Mouse (Mus musculus): ENCODE results near the gene Tlnrd1. TPM values are rescaled to one million over a fixed set of nuclear protein-coding genes. Genes with fewer than 3 reads are reported as not detected.
A peak's percentile ranks its signal among the peaks of the same experiment; 100 is the strongest.

Tlnrd1 gene
- 6.8 and 7.8 TPM in 2 replicates for polyA plus RNA-seq (2015; fragmentation: Nextera tagmentation; extraction: Ambion mirVana)

DNA sequence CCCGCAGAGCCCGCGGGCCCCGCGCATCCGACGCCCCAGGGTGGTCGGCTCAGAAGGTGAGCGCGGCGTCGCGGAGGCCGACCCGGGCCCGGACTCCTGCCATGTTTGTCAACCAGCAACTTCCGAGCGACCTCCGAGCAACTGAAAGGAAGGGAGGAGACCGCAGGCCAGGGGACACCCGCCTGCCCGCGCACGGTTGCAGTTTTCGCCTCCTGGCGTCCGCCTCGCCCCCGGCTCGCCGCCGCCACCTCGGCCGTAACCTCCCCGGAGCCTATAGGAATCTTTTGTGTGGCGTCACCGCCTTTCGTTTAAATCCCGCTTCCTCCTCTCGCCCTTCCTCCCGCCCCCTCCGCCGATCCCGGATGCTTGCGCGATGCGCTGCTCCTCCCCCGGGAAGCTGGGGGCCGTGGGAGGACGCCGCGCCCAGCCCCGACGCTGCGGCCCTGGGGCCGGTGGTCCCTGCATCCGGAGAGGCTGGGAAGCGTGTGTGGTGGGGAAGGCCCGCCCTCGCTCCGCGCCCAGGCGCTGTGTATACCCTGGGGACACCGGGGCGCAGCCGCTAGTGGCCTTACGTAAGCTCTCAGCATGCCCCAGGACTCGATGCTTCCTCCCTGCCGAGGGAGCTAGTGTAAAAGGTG is at the start of gene Tlnrd1, which contains the start of gene Mesd:
Gene Tlnrd1, minus strand, starts transcription at position 285 of the 638 bp plus-strand sequence.
Gene Mesd, plus strand, starts transcription at position 446 of the 638 bp plus-strand sequence.
- Histone ChIP-seq H3K4me1 (peaks cover 46% of the 10 kb centered on the region), H3K4me3 (peak within 1 kb of the TSS; percentile 66), H3K27me3 (no peaks in the 10 kb centered on the region), H3K9me3 (no peaks in the 10 kb centered on the region), H3K36me3 (no peaks in the 10 kb centered on the region), H3K9ac (replicated peaks) (peak within 1 kb of the TSS; percentile 73), H3K4me2 (replicated peaks) (peak within 1 kb of the TSS; percentile 76), H3K27ac (replicated peaks) (peak within 1 kb of the TSS; percentile 88)
- WGBS: under 1% methylated on average over 65 of the region's 69 CpGs
- ATAC-seq (replicated peaks): peak; percentile 82

DNA sequence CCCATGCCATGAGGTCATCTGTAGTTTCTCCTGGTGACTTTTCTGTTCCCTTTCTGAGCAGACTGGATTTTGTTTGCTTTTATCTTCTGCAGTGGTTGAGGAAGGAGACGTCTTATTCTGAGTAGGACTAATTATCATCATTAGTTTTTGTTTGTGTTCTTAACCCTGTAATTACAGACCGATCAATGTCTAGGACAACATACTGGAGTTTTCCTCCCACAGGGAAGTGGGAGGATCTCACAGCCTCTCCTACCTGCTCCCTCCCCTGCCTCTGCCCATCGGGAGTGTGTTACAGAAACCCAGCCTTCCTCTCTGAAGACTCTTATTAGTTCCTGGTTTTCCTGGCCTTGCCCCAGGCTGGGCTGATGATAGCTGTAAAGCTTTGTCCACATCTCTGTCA is 37.5 kb upstream of the Tlnrd1 start:
- 30% methylated on average over 3 of the region's 3 CpGs for WGBS

DNA sequence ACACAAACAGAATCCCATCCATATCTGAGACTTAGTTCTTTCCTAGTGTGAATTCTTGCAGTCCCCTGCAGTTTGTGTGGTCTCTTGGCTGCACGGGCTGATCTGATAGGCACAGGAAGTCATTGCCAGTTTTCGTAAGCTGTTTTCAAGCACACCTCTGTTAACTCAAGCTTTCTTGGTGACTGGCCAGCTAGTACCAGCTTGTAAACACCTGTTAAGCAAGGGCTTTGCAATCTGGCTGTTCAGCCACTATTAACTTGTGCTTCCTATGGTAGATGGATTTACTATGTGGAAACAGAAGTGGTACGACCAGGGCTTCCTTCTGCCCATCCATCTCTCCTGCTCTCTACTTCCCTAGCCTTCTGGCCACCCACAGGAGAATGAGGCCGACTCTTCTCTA is 36.1 kb upstream of the Tlnrd1 start:
- H3K9ac ChIP-seq (replicated peaks): no peak overlapping the region
- H3K4me1 ChIP-seq: no peaks in the 10 kb centered on the region
- H3K27me3 ChIP-seq: no peaks in the 10 kb centered on the region
- no peaks in the 10 kb centered on the region for H3K9me3 ChIP-seq
- no peak overlapping the region for H3K27ac ChIP-seq (replicated peaks)
- no peak for ATAC-seq (replicated peaks)
- WGBS: 70% methylated on average over 4 of the region's 4 CpGs
- no peak overlapping the region for H3K4me2 ChIP-seq (replicated peaks)
- H3K36me3 ChIP-seq: no peaks in the 10 kb centered on the region
- no peak overlapping the region for H3K4me3 ChIP-seq

More for the DNA sequence above, 37.5 kb upstream of the Tlnrd1 start:
- Histone ChIP-seq H3K27ac (replicated peaks) (no peak overlapping the region), H3K9me3 (no peaks in the 10 kb centered on the region), H3K4me3 (no peak overlapping the region), H3K4me1 (no peaks in the 10 kb centered on the region), H3K9ac (replicated peaks) (no peak overlapping the region), H3K27me3 (no peaks in the 10 kb centered on the region), H3K4me2 (replicated peaks) (no peak overlapping the region), H3K36me3 (no peaks in the 10 kb centered on the region)
- ATAC-seq (replicated peaks): no peak

- Histone ChIP-seq H3K4me1 (no peaks in the 10 kb centered on the region), H3K4me2 (replicated peaks) (no peak overlapping the region), H3K27me3 (no peaks in the 10 kb centered on the region), H3K4me3 (no peak overlapping the region), H3K9ac (replicated peaks) (no peak overlapping the region), H3K27ac (replicated peaks) (no peak overlapping the region), H3K9me3 (no peaks in the 10 kb centered on the region), H3K36me3 (no peaks in the 10 kb centered on the region)
- 0% methylated on average over 3 of the region's 3 CpGs for WGBS
- ATAC-seq (replicated peaks): 0 out of 2 replicates have a peak, but pooled peaks have one; percentile 60
These were observed 30.5 kb upstream of the Tlnrd1 start for GRCm38 (mm10) chr7:83914566-83914965.

GRCm38 (mm10) chr7:83913995-83914394 is 29.9 kb upstream of the Tlnrd1 start:
- WGBS: 81% methylated on average over 9 of the region's 9 CpGs
- Histone ChIP-seq H3K27me3 (no peaks in the 10 kb centered on the region), H3K36me3 (no peaks in the 10 kb centered on the region), H3K4me1 (no peaks in the 10 kb centered on the region), H3K4me2 (replicated peaks) (no peak overlapping the region), H3K9ac (replicated peaks) (no peak overlapping the region), H3K4me3 (no peak overlapping the region), H3K27ac (replicated peaks) (no peak overlapping the region), H3K9me3 (no peaks in the 10 kb centered on the region)
- no peak for ATAC-seq (replicated peaks)

- Histone ChIP-seq H3K4me3 (no peak overlapping the region), H3K4me1 (no peaks in the 10 kb centered on the region), H3K9ac (replicated peaks) (no peak overlapping the region), H3K27ac (replicated peaks) (no peak overlapping the region), H3K36me3 (no peaks in the 10 kb centered on the region), H3K4me2 (replicated peaks) (no peak overlapping the region), H3K9me3 (no peaks in the 10 kb centered on the region), H3K27me3 (no peaks in the 10 kb centered on the region)
- WGBS: 93% methylated on average over 6 of the region's 6 CpGs
- no peak for ATAC-seq (replicated peaks)
These were observed 29.4 kb upstream of the Tlnrd1 start for GRCm38 (mm10) chr7:83913405-83913932.

DNA sequence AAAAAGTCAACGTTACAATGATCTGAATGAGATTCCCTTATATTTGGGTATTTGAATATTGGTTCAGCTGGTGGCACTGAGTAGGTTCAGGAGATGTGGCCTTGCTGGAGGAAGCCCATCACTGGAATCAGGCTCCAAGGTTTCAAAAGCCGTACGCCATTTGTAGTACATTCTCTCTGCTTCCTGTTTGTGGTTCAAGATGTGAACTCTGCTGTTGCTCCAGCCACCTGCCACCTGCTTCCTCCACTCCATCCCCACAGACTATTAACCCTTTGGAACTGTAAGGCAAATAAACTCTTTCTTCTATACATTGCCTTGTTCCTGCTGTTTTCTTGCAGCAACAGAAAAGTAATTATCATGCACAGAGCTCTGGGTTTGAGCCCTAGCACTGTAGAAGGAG is 27.8 kb upstream of the Tlnrd1 start:
- no peak for ATAC-seq (replicated peaks)
- Histone ChIP-seq H3K4me3 (no peak overlapping the region), H3K4me2 (replicated peaks) (no peak overlapping the region), H3K36me3 (no peaks in the 10 kb centered on the region), H3K9me3 (no peaks in the 10 kb centered on the region), H3K4me1 (no peaks in the 10 kb centered on the region), H3K9ac (replicated peaks) (no peak overlapping the region), H3K27ac (replicated peaks) (no peak overlapping the region), H3K27me3 (no peaks in the 10 kb centered on the region)
- WGBS: 86% methylated on average over 3 of the region's 3 CpGs

- no peak overlapping the region for H3K9ac ChIP-seq (replicated peaks)
- ATAC-seq (replicated peaks): no peak
- no peaks in the 10 kb centered on the region for H3K9me3 ChIP-seq
- no peaks in the 10 kb centered on the region for H3K4me1 ChIP-seq
- 96% methylated on average over 3 of the region's 3 CpGs for WGBS
- H3K27me3 ChIP-seq: no peaks in the 10 kb centered on the region
- peaks cover 3% of the 10 kb centered on the region; the same call in 1 of the 2 replicates for H3K36me3 ChIP-seq
- no peak overlapping the region for H3K27ac ChIP-seq (replicated peaks)
- no peak overlapping the region for H3K4me3 ChIP-seq
- H3K4me2 ChIP-seq (replicated peaks): no peak overlapping the region
These were observed 20.7 kb upstream of the Tlnrd1 start for GRCm38 (mm10) chr7:83904831-83905230.

GRCm38 (mm10) chr7:83902296-83903145 is 18.4 kb upstream of the Tlnrd1 start:
- Histone ChIP-seq H3K4me3 (no peak overlapping the region), H3K9ac (replicated peaks) (no peak overlapping the region), H3K4me2 (replicated peaks) (no peak overlapping the region), H3K9me3 (no peaks in the 10 kb centered on the region), H3K27ac (replicated peaks) (no peak overlapping the region), H3K36me3 (peaks cover 23% of the 10 kb centered on the region), H3K27me3 (no peaks in the 10 kb centered on the region), H3K4me1 (no peaks in the 10 kb centered on the region)
- no peak for ATAC-seq (replicated peaks)
- WGBS: 75% methylated on average over 5 of the region's 5 CpGs

DNA sequence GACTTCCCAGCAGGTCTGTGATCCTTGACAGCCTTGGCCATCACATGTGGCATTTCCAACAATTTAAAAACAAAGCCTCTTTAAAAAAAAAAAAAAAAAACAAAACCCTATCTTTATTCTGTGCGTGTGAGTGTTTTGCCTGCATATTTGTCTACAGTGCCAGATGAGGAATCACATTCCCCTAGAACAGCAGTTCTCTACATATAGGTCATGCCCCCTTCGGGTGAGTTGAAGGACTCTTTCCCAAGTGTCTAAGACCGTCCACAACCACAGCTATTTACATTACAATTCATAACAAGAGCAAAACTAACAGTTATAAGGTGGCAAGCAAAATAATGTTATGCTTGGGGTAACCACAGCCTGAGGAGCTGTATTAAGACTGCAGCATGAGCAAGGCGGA is 17.3 kb upstream of the Tlnrd1 start:
- peaks cover 28% of the 10 kb centered on the region for H3K36me3 ChIP-seq

GRCm38 (mm10) chr7:83900519-83900918 is 16.4 kb upstream of the Tlnrd1 start:
- WGBS: 87% methylated on average over 3 of the region's 3 CpGs
- H3K4me1 ChIP-seq: no peaks in the 10 kb centered on the region
- no peaks in the 10 kb centered on the region for H3K9me3 ChIP-seq
- no peak overlapping the region for H3K27ac ChIP-seq (replicated peaks)
- no peaks in the 10 kb centered on the region for H3K27me3 ChIP-seq
- peaks cover 31% of the 10 kb centered on the region for H3K36me3 ChIP-seq
- H3K4me2 ChIP-seq (replicated peaks): no peak overlapping the region
- no peak for ATAC-seq (replicated peaks)
- H3K4me3 ChIP-seq: no peak overlapping the region
- no peak overlapping the region for H3K9ac ChIP-seq (replicated peaks)

More for the DNA sequence above, 17.3 kb upstream of the Tlnrd1 start:
- no peak overlapping the region for H3K27ac ChIP-seq (replicated peaks)
- H3K9ac ChIP-seq (replicated peaks): no peak overlapping the region
- no peak overlapping the region for H3K4me2 ChIP-seq (replicated peaks)
- no peaks in the 10 kb centered on the region for H3K27me3 ChIP-seq
- WGBS: 84% methylated on average over 4 of the region's 4 CpGs
- no peak overlapping the region for H3K4me3 ChIP-seq
- no peak for ATAC-seq (replicated peaks)
- H3K9me3 ChIP-seq: no peaks in the 10 kb centered on the region
- H3K4me1 ChIP-seq: no peaks in the 10 kb centered on the region

DNA sequence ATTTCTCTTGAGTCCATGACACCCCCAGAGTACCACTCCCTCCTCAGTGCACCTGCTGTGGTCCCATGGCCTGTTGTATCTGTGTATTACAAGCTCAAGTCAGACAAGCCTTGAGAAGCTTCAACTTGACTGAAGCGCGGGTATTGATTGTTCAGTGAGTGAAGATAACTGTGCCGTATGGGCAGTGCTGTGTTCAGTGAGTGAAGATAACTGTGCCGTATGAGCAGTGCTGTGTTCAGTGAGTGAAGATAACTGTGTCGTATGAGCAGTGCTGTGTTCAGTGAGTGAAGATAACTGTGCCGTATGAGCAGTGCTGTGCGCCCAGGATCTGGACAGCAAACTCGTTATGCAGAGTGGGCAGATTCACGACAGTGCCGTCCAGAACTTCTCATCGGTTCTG is 14.2 kb upstream of the Tlnrd1 start:
- WGBS: 93% methylated on average over 11 of the region's 11 CpGs
- Histone ChIP-seq H3K4me3 (no peak overlapping the region), H3K9ac (replicated peaks) (no peak overlapping the region), H3K4me2 (replicated peaks) (no peak overlapping the region), H3K9me3 (no peaks in the 10 kb centered on the region), H3K4me1 (peaks cover 12% of the 10 kb centered on the region), H3K36me3 (peaks cover 39% of the 10 kb centered on the region), H3K27ac (replicated peaks) (no peak overlapping the region), H3K27me3 (no peaks in the 10 kb centered on the region)
- no peak for ATAC-seq (replicated peaks)

Measured in forebrain, embryonic 15.5 days (tissue).